Mouse (Mus musculus): ENCODE measurements around the gene Xrra1. TPM values are rescaled to one million over a fixed set of nuclear protein-coding genes. Genes with fewer than 3 reads are reported as not detected.

Gene Xrra1
- polyA plus RNA-seq, 1 experiment from 2014 or later = 0.37 TPM

GRCm38 (mm10) chr7:99824649-99825483, 34.0 kb upstream of the Xrra1 start:
- Histone ChIP-seq H3K36me3 (ENCODE audit: control insufficient read depth, insufficient read depth, low read length) (no peaks in the 10 kb centered on the region), H3K27me3 (ENCODE audit: control insufficient read depth, insufficient read depth, low read length) (no peaks in the 10 kb centered on the region), H3K27ac (ENCODE audit: low read depth, low read length) (no peak overlapping the region), H3K9ac (ENCODE audit: low read depth, low read length) (no peak overlapping the region), H3K9me3 (ENCODE audit: control insufficient read depth, low read length) (no peaks in the 10 kb centered on the region), H3K4me1 (replicated peaks; ENCODE audit: control insufficient read depth, insufficient read depth, low read length) (no peaks in the 10 kb centered on the region), H3K4me3 (ENCODE audit: low read depth, low read length) (no peak overlapping the region), H3K4me2 (replicated peaks; ENCODE audit: low read depth, low read length) (no peak overlapping the region)
- WGBS = 81% methylated on average over 16 of the region's 16 CpGs
- no peak for ATAC-seq (ENCODE audit: low FRiP score)
- DNase-seq (ENCODE audit: low spot score) = no peak

- no peak for ATAC-seq (ENCODE audit: low FRiP score)
- no peaks in the 10 kb centered on the region for H3K4me1 ChIP-seq (replicated peaks; ENCODE audit: control insufficient read depth, insufficient read depth, low read length)
- H3K4me2 ChIP-seq (replicated peaks; ENCODE audit: low read depth, low read length) = no peak overlapping the region
- no peak overlapping the region for H3K4me3 ChIP-seq (ENCODE audit: low read depth, low read length)
- WGBS = 80% methylated on average over 9 of the region's 9 CpGs
- no peak for DNase-seq (ENCODE audit: low spot score)
- H3K9ac ChIP-seq (ENCODE audit: low read depth, low read length) = no peak overlapping the region
- no peak overlapping the region for H3K27ac ChIP-seq (ENCODE audit: low read depth, low read length)
- H3K27me3 ChIP-seq (ENCODE audit: control insufficient read depth, insufficient read depth, low read length) = no peaks in the 10 kb centered on the region
- H3K36me3 ChIP-seq (ENCODE audit: control insufficient read depth, insufficient read depth, low read length) = no peaks in the 10 kb centered on the region
- H3K9me3 ChIP-seq (ENCODE audit: control insufficient read depth, low read length) = no peaks in the 10 kb centered on the region
Observed at GRCm38 (mm10) chr7:99825511-99825910, 33.4 kb upstream of the Xrra1 start.

GRCm38 (mm10) chr7:99826096-99826495, 32.8 kb upstream of the Xrra1 start:
- Histone ChIP-seq H3K9ac (ENCODE audit: low read depth, low read length) (no peak overlapping the region), H3K4me2 (replicated peaks; ENCODE audit: low read depth, low read length) (no peak overlapping the region), H3K4me1 (replicated peaks; ENCODE audit: control insufficient read depth, insufficient read depth, low read length) (no peaks in the 10 kb centered on the region), H3K4me3 (ENCODE audit: low read depth, low read length) (no peak overlapping the region), H3K27ac (ENCODE audit: low read depth, low read length) (no peak overlapping the region), H3K36me3 (ENCODE audit: control insufficient read depth, insufficient read depth, low read length) (no peaks in the 10 kb centered on the region), H3K9me3 (ENCODE audit: control insufficient read depth, low read length) (no peaks in the 10 kb centered on the region), H3K27me3 (ENCODE audit: control insufficient read depth, insufficient read depth, low read length) (no peaks in the 10 kb centered on the region)
- WGBS = 62% methylated on average over 6 of the region's 6 CpGs
- DNase-seq (ENCODE audit: low spot score) (no peak), ATAC-seq (ENCODE audit: low FRiP score) (no peak)

- H3K9me3 ChIP-seq (ENCODE audit: control insufficient read depth, low read length) = no peaks in the 10 kb centered on the region
- peak within 1 kb of the TSS; percentile 54 for H3K4me2 ChIP-seq (replicated peaks; ENCODE audit: low read depth, low read length)
- no peaks in the 10 kb centered on the region for H3K4me1 ChIP-seq (replicated peaks; ENCODE audit: control insufficient read depth, insufficient read depth, low read length)
- WGBS = under 1% methylated on average over 26 of the region's 26 CpGs
- no peaks in the 10 kb centered on the region for H3K27me3 ChIP-seq (ENCODE audit: control insufficient read depth, insufficient read depth, low read length)
- ATAC-seq (ENCODE audit: low FRiP score) (peak; percentile 94), DNase-seq (ENCODE audit: low spot score) (peak; percentile 87)
- H3K27ac ChIP-seq (ENCODE audit: low read depth, low read length) = no peak within 1 kb of the TSS
- H3K36me3 ChIP-seq (ENCODE audit: control insufficient read depth, insufficient read depth, low read length) = no peaks in the 10 kb centered on the region
- H3K9ac ChIP-seq (ENCODE audit: low read depth, low read length) = peak within 1 kb of the TSS; percentile 49
- H3K4me3 ChIP-seq (ENCODE audit: low read depth, low read length) = peak within 1 kb of the TSS; percentile 31
Observed at GRCm38 (mm10) chr7:99828083-99828570, 30.8 kb upstream of the Xrra1 start, which contains the start of gene Neu3. Gene Neu3, minus strand, starts transcription at chr7:99828417.

GRCm38 (mm10) chr7:99833115-99833845, 25.6 kb upstream of the Xrra1 start:
- Histone ChIP-seq H3K27ac (ENCODE audit: low read depth, low read length) (no peak overlapping the region), H3K9me3 (ENCODE audit: control insufficient read depth, low read length) (no peaks in the 10 kb centered on the region), H3K4me1 (replicated peaks; ENCODE audit: control insufficient read depth, insufficient read depth, low read length) (no peaks in the 10 kb centered on the region), H3K36me3 (ENCODE audit: control insufficient read depth, insufficient read depth, low read length) (no peaks in the 10 kb centered on the region), H3K4me3 (ENCODE audit: low read depth, low read length) (no peak overlapping the region), H3K4me2 (replicated peaks; ENCODE audit: low read depth, low read length) (no peak overlapping the region), H3K27me3 (ENCODE audit: control insufficient read depth, insufficient read depth, low read length) (no peaks in the 10 kb centered on the region), H3K9ac (ENCODE audit: low read depth, low read length) (no peak overlapping the region)
- WGBS = 85% methylated on average over 5 of the region's 5 CpGs
- DNase-seq (ENCODE audit: low spot score) (no peak), ATAC-seq (ENCODE audit: low FRiP score) (no peak)

- Histone ChIP-seq H3K4me2 (replicated peaks; ENCODE audit: low read depth, low read length) (no peak overlapping the region), H3K27ac (ENCODE audit: low read depth, low read length) (no peak overlapping the region), H3K36me3 (ENCODE audit: control insufficient read depth, insufficient read depth, low read length) (no peaks in the 10 kb centered on the region), H3K9me3 (ENCODE audit: control insufficient read depth, low read length) (no peaks in the 10 kb centered on the region), H3K27me3 (ENCODE audit: control insufficient read depth, insufficient read depth, low read length) (no peaks in the 10 kb centered on the region), H3K4me1 (replicated peaks; ENCODE audit: control insufficient read depth, insufficient read depth, low read length) (no peaks in the 10 kb centered on the region), H3K9ac (ENCODE audit: low read depth, low read length) (no peak overlapping the region), H3K4me3 (ENCODE audit: low read depth, low read length) (no peak overlapping the region)
- 87% methylated on average over 2 of the region's 2 CpGs for WGBS
- no peak for ATAC-seq (ENCODE audit: low FRiP score)
- no peak for DNase-seq (ENCODE audit: low spot score)
Observed at GRCm38 (mm10) chr7:99833846-99834222, 25.1 kb upstream of the Xrra1 start.

GRCm38 (mm10) chr7:99834314-99834853, 24.5 kb upstream of the Xrra1 start:
- Histone ChIP-seq H3K4me1 (replicated peaks; ENCODE audit: control insufficient read depth, insufficient read depth, low read length) (no peaks in the 10 kb centered on the region), H3K4me2 (replicated peaks; ENCODE audit: low read depth, low read length) (no peak overlapping the region), H3K27me3 (ENCODE audit: control insufficient read depth, insufficient read depth, low read length) (no peaks in the 10 kb centered on the region), H3K9me3 (ENCODE audit: control insufficient read depth, low read length) (no peaks in the 10 kb centered on the region), H3K4me3 (ENCODE audit: low read depth, low read length) (no peak overlapping the region), H3K36me3 (ENCODE audit: control insufficient read depth, insufficient read depth, low read length) (no peaks in the 10 kb centered on the region), H3K27ac (ENCODE audit: low read depth, low read length) (no peak overlapping the region), H3K9ac (ENCODE audit: low read depth, low read length) (no peak overlapping the region)
- 85% methylated on average over 5 of the region's 5 CpGs for WGBS
- DNase-seq (ENCODE audit: low spot score) (no peak), ATAC-seq (ENCODE audit: low FRiP score) (no peak)

- Histone ChIP-seq H3K27me3 (ENCODE audit: control insufficient read depth, insufficient read depth, low read length) (no peaks in the 10 kb centered on the region), H3K9ac (ENCODE audit: low read depth, low read length) (no peak overlapping the region), H3K9me3 (ENCODE audit: control insufficient read depth, low read length) (no peaks in the 10 kb centered on the region), H3K4me3 (ENCODE audit: low read depth, low read length) (no peak overlapping the region), H3K4me2 (replicated peaks; ENCODE audit: low read depth, low read length) (no peak overlapping the region), H3K27ac (ENCODE audit: low read depth, low read length) (no peak overlapping the region), H3K36me3 (ENCODE audit: control insufficient read depth, insufficient read depth, low read length) (peaks cover 3% of the 10 kb centered on the region; the same call in 1 of the 2 replicates), H3K4me1 (replicated peaks; ENCODE audit: control insufficient read depth, insufficient read depth, low read length) (no peaks in the 10 kb centered on the region)
- WGBS = 79% methylated on average over 4 of the region's 4 CpGs
- DNase-seq (ENCODE audit: low spot score) (no peak), ATAC-seq (ENCODE audit: low FRiP score) (no peak)
Observed at GRCm38 (mm10) chr7:99836781-99837180, 22.1 kb upstream of the Xrra1 start.

Data from hindbrain, embryonic 11.5 days (tissue).